Mouse (Mus musculus): ENCODE data around the gene Mul1.
A peak's percentile ranks its signal among the peaks of the same experiment; 100 is the strongest.

The Mul1 gene

DNA sequence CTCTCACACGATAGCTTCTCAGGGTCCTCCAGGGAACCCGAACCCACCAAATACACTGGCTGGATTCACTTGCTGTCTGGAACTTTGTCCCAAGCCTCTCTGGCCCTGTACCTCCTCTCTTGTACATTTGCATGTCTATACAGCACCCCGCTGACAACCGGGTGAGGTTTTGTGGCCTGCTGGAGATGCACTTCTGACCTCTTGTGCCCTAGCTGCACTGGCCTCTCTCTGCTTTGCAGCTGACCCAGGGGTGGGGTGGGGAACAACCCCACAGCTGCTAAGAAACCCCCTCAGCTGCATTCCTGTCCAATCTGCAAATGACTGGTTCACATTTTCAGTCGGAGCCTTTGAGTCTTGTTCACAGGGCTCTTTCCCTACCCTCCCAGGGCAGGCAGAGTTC, 10.5 kb downstream of the Mul1 start:
- DNase-seq (ENCODE audit: low spot score), result no peak

DNA sequence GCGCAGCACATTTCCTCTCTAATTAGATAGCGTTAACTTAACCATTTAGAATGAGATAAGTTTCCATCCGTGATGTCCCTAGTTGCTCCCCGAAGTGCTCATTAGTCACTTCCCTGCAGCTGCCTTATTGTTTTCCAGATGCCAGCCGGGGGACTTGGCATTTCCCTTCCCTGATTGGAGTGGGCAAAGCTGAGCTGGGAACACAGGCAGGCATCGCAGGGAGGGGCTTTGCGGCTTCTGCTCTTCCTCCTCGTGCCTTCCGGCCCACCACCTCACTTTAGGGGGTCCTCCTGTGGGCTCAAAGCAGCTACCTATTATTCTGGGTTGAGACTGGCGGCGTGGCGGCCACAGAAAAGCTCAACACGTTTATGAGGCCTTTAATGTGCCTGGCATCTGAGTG, 12.5 kb downstream of the Mul1 start:
- DNase-seq (ENCODE audit: low spot score), result no peak

DNA sequence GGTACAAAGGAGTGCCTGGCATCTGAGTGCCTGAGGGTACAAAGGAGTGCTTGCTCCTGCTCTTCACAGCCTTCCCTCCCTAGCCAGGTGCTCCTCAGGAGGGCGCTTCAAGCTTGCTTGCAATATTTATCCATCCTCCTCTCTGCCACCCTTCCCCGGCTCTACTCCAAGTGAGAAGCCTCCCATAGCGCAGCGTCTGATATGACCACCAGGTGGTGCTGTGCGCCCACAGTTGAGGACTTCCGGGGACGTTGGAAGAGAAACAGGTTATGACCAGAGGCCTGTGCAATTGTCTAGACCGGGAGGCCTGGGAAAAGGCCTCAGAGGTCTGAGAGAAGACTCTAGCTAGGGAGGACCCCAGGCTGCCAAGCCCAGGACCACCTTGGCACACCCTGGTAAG, 12.9 kb downstream of the Mul1 start:
- peak; percentile 71 for DNase-seq (ENCODE audit: low spot score)

DNA sequence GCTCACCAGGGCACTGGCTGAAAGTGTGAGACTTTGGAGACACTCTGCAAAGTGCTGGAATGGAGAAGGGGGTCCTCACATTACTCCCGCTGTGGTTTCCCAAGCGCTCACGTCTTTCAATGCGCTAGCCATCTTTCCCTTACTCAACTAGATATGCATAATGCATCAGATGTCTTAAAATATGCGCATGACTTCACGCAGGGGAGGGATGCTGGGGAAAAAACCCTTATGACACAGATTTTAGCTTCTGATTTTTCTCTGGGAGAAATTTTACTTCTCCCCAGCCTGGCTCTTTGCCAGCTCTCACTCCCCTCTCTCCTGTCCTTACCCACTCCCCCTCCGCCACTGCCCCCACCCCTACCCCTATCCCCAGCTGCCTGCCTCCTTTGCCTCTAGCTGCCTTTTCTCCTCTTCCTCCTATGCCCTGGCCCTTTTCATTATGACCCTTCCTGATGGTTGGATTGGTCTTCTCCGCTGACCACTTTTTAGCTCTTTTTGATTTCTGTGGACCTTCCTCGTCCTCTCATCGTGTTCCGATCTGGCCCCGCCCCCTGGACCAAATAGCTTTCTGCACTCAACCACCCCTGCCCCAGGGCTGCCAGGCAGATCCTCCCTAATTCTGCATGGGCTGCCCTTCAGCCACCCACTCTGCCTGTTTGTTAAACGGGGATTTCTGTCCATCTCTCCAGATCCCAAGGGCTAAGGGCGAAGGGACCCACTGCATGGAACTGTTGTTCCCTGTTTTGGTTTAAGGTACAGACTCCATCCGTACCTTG, 13.5 kb downstream of the Mul1 start:
- no peak for DNase-seq (ENCODE audit: low spot score)

DNA sequence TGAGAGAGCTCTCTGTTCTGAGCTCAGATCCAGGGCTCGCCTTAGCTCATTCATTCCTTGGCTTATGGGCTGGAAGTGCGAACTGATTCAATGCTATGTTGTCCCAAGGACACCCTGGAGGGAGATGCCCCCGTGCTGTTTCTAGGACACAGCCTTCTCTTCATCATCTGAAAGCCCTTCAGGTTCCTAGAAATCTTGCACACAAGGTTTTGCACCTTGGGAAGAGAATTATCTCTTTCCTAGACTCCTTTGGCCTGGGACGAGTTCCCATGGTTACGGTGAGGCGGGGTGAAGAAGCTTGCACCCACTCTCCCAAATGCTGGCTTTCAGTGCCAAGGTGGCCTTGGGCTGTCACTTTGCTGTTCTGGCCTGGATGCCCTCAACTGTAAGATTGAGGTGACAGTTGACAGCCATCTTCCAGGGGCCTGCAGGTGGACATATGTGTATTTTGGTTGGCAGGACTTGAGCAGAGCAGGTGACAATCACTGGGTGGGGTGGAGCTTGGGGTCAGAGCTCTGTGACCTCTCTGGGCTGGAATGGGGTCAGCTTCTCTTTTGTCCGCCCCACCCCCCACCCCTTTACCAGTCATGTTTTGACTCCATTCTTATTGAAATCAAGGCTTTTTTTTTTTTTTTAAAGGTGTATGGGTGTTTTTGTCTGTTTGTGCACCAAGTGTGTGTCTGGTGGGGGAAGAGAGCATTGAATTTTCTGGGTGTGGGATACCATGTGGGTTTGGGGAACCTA, 14.6 kb downstream of the Mul1 start:
- no peak for DNase-seq (ENCODE audit: low spot score)

DNA sequence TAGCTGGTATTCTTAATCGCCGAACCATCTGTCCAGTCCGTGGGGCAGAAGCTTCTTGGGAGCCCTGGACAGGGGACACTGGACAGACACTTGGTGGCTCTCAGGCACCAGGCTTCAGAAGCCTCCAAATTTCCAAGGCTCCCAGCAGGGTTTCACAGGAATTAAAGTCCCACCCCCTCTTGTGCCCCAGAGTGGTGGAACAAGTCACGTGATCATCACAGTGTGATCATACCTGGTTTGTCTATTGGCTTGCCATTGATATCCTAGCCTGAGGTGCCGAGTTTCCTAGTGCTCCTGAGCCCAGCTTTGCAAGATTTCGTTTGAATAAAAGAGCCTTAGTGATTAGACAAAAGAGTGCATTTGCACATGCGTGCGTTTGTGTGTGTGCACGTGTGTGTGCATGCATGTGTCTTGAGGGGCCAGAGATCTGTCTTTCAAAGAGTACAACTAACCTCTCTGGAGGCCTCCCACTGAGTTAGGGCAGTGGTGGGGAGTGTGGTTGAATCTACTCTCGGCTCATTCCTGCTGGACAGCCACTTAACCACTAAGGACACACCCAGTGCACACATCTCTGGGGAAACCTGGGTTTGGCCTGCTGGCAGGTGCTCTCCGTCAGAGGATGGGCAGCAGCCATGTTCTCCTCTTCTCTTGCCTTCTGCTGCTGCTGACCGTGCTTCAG, 15.3 kb downstream of the Mul1 start:
- no peak for DNase-seq (ENCODE audit: low spot score)

DNA sequence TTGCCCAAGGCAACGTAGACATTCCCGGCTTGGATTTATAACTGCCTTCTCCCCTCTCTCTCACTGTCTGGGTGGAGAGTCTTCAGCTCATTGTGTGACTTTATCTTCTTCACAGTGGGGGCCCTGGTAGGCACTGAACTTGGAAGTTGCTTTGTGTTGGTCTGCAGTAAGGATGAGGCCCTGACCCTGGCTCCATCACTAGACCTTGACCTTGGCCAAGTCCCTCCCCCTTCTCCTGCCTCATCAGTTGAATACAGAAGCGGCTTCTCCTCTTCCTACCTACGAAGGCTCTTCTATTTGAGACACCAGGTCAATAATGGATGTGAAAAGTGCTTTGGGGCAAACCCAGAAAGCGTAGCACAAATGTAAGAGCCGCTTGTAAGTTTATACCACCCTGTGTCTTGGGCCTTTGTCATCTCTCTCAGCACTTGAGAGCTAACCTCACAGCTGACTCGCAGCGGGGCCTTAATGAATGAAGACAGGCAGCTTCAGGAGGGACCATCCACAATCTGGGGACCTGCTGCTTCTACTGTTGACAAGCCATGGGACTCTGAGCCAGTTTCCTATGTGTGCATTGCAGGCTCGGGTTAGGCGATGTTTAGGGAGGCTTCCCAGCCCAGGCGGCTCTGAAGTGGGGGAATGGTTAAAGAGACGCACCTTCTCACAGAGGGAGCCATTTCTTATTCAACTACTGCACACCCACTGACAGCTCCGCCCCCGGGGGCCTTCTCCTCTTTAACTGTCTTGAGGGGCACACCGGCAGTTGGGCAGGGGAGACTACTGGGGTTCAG, 18.0 kb downstream of the Mul1 start:
- DNase-seq (ENCODE audit: low spot score), result no peak

DNA sequence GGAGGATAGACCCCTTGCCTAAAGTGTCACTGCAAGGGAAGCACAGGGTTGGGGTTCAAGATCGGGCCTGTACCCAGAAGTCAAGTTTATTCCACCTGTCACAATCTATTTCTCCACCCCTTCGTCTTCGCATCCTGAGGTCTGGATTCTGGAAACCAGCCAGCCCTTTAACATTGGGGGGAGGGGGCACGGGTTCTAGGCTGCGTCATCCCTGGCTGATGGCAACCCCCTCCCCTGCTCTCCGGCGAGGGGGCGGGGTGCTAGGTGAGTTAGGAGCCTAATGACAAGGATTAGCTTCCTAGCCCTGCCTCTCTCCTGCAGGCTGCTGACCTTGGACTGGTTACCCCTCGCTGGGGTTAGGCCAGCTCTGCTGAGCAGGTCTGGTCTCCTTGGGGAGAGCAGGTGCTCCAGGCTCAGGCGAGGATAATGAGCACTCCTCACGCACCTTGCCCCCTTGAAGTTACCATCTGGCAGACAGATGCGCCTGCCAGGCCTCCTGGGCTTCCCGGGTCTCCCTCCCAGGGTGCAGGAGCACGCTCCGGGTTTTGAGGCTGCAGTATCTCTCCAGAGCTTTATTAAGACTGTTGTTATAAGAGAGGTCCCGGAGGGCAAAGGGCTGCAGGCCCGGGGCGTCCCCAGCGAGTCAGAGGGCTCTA, 18.8 kb downstream of the Mul1 start:
- no peak for DNase-seq (ENCODE audit: low spot score)

DNA sequence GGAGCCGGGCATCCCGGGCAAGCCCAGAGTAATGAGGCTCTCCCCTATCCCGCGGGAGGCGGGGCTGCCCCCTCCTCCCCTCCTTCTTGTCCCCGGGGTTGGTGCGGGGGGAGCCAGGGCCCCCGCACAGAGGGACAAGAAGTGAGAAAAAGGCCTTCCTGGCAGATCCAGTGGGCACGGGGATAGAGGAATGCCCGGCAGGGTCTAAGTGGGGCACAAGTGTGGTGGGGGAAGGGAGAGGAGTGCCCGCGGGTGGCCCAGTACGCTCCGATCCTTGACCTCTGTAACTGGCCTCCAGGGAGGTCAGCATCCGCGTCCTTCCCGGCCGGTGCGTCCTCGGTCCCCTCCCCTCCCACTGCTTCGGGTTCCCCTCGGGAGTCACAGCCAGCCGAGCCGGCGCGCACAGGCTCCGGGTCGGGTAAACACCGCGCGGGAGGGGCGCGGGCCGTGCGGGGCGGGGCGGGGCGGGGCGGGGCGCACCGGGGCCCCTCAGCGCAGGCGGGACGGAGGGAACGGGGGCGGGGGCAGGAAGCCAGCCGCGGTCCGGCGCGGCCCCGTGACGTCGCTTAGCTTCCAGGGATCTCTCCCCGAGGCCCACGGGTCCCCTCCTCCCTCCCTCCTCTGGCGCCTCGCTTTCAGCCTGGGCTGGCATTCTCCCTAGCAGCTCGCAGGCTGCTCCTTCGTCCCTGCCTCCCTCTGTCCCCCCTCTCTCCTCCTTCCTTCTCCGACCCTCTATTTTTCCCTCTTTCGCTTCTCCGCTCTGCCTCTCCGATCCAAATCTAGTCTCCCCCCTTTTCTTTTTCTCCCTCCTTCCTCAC, 19.5 kb downstream of the Mul1 start, which contains the start of gene Camk2n1:
Gene Camk2n1 (plus strand): TSS at position 562 of the 818 bp plus-strand sequence.
- DNase-seq (ENCODE audit: low spot score), result no peak

DNA sequence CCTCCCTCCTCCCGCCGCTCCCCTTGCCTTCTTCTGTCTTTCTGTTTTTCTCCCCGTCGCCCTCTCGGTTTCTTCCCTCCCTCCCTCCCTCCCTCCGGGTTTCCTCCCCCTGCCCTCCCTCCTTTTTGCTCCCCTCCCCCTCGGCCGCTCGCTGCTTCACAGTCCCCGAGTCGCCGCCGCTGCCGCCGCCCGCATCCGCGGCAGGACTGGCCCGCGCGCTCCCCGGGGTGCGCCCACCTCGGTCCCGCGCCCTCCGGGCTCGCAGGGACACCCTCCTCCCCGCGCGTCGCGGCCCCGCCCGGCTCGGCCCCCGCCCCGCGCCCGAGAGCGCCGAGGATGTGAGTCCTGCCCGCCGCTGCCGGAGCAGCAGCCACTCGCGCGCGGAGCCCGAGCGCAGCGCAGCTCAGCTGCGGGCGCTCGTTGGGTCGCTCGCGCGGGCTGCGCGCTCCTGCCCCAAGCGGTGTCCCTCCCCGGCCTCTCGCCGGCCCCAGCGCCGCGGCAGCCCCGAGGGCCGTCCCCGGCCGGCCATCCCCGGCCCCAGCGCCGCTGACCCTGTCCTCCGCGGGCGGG, 20.2 kb downstream of the Mul1 start:
- no peak for DNase-seq (ENCODE audit: low spot score)

DNA sequence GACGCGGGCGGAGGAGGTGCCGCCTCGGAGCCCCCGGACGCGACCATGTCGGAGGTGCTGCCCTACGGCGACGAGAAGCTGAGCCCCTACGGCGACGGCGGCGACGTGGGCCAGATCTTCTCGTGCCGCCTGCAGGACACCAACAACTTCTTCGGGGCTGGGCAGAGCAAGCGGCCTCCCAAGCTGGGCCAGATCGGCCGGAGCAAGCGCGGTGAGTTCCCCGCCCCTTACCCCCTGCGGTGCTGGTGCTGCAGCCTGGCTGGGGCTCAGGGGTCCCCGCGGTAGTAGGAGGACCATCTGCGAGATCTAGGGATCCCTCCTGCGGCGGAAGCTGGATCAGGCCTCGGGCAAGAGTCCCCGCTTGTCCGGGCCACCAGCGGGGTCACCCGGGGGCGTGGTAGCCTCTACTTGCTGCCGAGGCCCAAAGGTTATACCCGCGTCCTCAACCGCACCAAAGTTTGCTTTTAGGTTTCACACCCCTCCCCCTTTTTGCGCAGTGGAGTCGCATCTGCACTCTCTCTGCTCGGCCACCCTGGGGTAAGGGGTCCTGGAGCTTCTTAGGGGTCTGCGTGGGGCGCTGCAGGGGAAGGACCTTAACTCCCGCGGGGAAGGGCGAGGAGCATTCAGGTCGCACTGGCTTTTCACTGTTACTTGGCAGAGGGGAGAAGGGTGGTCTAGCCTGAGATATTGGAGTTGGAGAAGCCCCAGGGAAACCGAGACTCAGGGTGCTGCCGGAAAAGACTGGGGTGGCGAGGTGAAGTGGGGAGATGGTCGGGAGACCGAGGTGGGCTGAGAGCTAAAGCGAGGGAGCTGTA, 20.9 kb downstream of the Mul1 start:
- DNase-seq (ENCODE audit: low spot score), result no peak

DNA sequence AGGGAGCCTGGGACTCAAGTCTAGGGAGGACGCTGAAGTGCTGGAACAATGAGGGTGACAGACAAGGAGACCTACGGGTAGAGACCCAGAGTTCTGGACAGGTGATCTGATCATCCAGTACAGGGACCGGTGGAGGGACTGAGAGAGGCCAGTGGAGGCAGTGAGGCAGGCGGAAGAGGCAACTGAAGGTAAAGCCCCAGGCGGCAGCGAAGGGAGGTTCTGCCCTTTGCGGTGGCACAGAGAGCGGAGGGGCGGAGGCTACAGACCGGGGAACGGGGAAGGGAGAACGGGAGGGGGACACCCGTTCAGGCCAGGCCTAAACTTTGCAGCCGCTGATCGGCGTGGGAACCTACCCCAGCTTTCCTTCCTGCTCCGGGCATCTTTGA, 21.5 kb downstream of the Mul1 start:
- no peak for DNase-seq (ENCODE audit: low spot score)

DNA sequence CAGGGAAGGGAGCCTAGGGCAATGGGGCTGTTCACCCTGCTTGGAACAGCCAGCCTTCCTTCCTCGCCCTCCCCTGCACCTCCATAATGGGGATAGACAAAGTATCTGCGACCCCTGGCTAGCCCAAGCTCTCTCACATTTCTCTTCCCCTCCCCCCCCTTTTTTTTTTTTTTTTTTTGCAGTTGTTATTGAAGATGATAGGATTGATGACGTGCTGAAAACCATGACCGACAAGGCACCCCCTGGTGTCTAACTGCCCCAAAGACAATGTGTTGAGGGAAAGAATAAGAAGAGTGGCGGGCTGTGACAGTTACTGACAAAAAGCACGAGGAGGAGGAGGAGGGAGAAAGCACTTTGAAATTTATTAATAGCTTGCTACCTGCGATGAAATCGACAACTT, 22.1 kb downstream of the Mul1 start:
- no peak for DNase-seq (ENCODE audit: low spot score)

DNA sequence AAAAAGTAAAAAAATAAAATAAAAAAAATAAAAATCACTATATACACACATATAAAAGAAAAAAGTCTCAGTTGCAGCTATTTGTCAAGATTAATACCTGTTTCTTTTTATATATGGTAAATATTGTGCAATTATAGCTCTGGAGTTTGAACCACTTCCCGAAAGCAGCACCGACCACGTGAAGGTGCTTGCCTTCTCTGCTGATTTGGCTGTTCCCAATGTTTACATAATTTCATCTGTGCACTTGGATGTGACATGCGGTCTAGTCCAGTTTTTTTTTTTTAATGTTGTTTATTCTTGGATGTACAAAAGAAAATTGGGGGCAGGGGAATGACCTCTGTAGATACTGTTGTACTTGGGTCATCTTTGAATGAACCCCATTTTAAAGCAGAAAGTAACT, 22.6 kb downstream of the Mul1 start:
- DNase-seq (ENCODE audit: low spot score), result no peak

DNA sequence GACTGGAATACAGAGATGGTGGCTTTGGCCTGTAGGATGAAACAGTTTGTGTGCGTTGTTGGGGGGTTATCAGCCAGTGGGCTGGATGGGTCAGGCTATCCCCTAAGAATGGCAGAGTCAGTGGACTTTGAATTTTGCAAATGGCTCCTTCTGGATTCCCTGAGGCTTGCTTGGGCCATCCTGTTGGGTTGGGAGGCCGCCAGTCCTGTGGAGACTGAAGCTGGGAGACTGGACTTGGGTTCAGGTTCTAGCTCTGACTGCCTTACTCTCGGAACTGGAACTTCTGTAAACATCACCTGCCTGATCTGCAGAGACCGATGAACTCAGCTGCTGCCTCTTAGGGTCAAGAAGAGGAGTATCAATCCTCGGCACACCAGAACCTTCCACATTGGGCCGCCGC, 23.7 kb downstream of the Mul1 start:
- DNase-seq (ENCODE audit: low spot score), result no peak

DNA sequence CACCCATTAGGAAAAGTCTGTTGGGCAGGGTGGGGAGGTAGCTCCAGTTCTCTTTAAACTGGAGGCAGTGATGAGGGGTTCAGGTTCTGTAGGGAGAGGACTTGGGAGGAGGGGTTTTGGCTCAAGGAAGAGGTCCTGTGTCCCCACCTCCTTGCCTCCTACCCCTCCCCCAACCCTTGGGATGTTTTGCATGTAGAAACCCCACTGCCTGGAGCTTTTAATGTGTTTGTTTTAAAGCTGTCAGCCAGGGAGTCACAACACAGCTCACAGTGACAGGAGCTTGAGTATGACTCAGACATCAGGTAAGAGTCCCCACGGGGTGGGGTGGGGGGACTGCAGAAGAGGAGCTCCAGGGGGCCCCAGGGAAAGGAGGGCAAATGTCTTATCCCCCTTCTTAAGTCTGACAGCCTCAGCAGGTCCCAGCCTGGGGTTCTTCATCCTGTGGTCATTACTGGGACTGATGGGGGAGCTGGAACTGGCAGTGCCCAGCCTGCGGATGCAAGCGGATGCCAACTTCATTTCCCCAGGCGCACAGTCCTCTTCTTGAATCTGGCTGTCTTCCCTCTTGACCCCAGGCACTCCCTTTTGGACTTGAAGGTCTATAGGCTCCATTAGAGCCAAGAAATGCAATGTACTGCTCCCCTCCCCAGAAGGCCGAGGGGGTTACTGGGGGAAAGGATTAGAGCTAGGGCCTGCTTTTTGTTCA, 24.4 kb downstream of the Mul1 start:
- DNase-seq (ENCODE audit: low spot score), result no peak

DNA sequence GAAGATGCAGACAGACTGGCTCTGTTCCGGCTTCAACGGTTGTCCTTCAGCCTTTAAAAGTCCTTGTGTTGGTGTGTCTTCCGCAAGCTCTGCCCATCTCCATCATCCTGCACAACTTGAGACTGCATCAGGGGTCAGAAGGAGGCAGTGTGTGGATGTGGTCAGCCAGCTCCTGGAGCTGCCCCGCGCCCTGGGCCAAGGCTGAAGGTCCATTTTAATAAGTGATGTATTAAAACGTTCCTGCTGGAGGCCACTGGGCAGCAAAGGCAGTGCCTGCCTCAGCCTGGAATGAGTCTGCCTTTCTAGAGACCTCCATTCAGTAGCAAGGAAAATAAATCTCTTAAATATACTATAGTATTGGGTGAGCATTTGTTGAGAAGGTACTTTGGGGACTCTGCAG, 25.3 kb downstream of the Mul1 start:
- no peak for DNase-seq (ENCODE audit: low spot score)

DNA sequence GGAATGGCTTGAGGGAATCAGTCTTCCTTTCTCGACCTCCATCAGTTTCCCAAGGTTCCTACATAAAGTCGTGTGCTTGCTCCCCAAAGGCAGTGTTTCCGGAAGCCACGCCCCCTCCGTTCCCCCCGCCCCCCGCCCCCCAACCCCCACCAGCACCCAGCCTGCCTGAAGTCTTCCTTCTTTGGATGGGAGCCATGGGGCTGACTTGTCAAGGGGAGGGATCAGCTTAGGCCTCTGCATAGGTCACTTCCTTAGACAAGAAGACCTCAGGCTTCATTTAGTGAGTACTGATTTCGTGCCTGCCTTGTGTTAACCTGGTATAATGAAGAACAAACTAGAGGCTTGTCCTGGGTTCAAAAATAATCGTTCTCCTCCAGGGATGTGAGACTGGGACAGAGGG, 26.4 kb downstream of the Mul1 start:
- no peak for DNase-seq (ENCODE audit: low spot score)

DNA sequence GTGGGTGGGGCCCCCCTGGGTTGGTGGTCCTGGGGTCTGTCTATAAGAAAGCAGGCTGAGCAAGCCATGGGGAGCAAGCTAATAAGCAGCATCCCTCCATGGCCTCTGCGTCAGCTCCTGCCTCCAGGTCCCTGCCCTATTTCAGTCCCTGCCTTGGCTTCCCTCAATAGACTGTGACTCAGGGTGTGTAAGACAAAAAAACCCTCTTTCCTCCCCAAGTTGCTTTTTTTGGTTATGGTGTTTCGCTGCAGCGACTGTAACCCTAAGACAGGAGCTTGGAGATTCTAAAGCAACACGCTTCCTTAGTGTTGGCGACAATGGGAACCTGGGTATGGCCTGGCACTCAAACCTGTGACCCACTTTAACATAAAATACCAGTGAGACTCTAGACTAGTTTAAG, 27.0 kb downstream of the Mul1 start:
- no peak for DNase-seq (ENCODE audit: low spot score)
